Mouse (Mus musculus): Measurements from ENCODE around the gene Aprt. TPM values are rescaled to one million over a fixed set of nuclear protein-coding genes. Genes with fewer than 3 reads are reported as not detected.

The Aprt gene
- total RNA-seq, 2 experiments from 2014 or later, result 132 to 308 TPM

DNA sequence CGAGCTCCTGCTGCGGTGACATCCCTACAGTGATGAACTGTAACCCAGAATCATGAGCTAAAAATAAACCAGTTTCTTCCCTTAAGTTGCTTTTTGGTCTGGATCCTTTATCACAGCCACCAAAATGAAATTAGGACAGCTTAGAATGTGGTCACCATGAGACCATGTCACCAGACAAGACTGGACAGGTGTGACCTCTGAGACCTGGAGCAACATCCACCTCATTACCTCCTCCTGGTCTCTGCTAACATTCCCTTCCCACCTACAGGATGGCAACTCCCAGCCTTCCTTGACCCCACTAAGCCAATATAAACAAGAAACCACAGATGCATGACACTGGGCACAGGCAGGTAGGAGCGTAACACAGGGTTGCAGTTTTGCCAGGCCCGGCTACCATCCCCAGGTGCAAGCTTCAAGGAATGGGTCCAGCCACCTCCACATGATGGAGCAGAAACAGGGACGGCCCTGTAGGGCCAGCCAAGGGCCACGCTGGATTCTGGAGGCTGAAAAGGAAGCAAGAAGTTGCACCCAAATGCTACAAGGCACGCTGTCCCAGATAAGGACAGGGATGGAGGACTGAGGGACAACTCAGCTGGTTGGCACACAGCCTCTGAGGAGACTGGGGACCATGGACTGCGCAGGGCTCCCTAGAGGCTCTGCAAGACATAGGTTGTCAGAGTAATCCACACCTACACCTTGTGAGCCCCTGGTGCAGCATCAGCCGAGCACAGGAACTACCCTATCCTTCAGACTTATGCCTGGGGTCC, 38.2 kb downstream of the Aprt start:
- no peak for ATAC-seq (ENCODE audit: poor library complexity, severe bottlenecking)

DNA sequence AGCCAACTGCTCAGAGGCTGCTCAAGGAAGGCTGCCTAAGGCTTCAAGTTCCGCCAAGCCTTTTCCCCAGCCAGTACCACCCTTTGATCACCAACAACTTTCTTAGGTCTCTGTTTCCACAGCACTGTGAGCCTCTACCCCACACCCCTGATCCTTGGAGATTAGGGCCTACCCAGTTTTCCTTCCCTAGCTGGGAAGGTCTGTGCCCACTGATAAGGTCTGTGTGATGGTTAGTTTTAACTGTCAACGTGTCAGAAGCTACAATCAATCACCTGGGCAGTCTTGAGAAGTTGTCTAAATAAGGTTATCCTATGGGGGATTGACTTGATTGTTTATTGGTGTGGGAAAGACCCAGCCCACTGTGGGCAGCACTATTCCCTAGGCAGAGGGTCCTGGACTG, 38.9 kb downstream of the Aprt start:
- peak; percentile 38; the same call in 1 of the 2 replicates for ATAC-seq (ENCODE audit: poor library complexity, severe bottlenecking)

DNA sequence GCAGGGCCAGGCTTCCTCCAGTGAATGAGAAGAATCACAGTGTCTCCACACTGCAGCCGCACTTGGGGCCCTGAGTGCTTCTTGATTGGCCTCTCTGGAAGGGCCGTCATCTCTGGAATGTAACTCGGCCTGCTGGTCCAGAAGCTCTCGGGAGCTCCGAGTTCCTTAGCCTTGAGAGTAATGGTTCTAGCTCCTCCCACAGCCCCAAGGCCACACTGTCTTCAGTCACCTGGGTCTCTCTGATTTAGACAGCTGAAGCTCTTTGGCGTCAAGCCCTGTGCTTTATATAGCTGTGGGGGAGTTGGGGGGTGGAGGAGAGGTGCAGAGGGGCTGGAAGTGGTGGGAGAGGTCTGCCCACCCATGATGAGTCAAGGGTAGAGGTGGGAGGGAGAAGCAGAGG, 39.7 kb downstream of the Aprt start:
- ATAC-seq (ENCODE audit: poor library complexity, severe bottlenecking), result no peak

DNA sequence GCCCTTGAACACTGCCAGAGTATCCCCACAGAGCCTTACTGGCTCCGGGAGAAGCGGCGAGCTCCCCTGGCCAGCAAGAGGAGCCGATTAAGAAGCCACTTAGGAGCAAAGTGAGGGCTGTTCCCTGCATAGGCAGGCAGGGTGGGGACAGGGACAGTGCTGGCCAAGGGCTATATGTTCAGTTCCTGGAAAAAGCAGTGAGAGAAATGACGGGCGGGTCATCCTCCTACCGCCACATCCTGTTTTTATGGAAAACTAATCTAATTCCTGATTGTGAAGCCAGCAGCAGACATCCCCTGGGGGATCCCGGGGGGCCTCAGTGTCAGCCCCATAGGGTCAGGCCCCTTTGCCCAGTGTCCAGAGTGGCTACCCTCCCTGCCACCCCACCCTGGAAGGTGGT, 45.4 kb downstream of the Aprt start:
- no peak for ATAC-seq (ENCODE audit: poor library complexity, severe bottlenecking)

DNA sequence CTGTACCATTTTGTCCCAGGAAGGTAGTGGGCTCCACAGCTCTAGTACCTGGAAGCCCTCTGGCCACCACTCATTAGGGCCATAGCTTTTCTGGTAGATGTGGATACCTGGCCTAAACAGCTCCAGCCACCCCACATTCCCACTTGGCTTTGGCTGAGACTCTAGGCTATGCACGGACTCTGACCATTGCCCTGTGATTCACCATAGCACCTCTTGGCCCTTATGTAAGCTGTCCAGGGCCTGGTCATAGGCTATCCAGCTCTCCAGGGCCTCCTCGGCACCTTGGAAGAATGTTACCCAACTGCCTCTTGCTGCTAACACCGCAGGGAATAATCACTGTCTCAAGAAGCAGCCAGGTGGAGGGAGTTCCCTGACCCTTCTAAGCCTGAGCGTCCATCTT, 47.5 kb downstream of the Aprt start:
- no peak for ATAC-seq (ENCODE audit: poor library complexity, severe bottlenecking)

DNA sequence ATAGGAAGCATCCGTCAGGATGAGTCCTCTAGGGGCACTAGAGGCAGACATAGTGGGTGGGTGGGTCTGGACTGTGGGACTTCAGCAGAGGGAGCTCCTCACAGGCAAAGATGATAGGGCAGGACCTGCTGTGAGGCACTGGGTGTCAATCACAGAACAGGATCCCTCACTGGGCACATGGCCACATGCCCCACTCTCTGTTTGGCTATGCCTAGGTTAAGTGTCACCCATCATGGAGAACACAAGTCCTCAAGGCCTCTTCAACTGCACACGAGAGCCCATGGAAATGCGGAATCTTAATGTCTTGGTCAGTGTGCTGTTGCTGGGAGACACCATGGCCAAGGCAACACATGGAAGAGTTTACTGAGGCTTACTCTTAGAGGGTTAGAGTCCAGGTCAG, 48.8 kb downstream of the Aprt start:
- ATAC-seq (ENCODE audit: poor library complexity, severe bottlenecking), result no peak

DNA sequence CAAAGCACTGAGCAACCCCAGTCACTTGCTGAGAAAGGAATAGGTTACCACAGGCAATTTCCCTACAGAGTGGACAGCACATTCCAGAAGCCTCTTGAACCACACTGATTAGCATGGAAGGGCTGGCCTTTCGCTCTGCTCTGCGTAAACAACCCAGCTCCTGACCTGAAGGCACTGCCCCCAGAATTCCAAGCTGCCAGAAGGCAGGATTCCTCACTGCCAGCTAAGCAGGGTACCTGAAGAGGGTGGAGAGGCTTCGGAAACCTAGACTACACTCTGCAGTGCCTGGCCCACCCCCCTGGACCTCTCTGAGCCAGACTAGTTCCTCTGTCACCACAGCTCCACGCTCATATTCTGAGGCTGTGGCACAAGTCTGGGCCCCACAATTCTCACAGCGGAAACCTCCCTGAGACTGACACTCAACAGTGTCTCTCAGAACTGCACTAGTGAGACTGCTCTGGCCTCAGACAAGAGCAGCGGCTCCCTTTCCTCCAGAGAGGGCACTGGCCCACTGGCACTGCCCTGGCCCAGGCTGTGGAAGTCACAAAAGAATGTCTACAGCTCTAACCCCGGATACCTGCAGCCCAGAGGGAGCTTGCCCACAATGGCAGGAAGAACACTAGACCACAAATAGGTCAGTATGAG, 50.1 kb downstream of the Aprt start:
- ATAC-seq (ENCODE audit: poor library complexity, severe bottlenecking), result no peak

DNA sequence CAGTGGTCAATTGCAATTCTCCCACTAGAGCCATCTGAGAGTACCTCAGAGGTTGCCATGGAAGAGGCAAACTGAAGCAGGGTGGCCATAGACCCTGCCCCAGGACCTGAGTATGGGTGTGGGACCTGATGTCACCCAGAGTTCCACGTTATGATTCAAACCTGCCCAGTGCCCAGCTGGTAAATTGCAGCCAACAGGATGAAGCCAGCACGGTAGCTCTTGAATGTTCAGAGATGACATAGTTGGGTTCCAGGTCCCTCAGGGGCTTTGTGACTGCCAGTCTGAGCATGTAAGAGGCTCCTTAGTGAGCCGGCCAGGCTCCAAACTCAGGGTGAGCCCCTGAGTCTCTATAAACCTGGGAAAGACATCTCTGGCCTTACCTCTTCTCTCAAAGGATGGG, 50.6 kb downstream of the Aprt start:
- ATAC-seq (ENCODE audit: poor library complexity, severe bottlenecking), result no peak

DNA sequence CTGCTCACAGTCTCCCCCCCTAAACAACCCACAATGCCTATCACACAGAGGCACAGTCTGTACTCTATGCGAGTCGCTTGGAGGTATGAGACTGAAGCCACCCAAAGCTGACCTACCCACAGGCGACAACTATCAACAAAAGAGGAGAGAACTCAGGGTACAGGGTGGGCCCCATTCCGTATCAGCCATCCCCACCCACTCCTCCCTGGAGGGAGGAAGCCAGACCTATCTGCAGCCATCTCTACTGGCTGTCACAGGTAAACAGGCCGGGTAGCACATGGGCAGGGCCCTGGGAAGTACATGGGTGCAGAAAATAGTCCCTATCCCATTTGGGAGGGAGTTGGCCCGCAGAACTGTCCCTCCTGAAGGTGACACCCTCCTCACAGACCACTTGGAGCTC, 51.7 kb downstream of the Aprt start:
- no peak for ATAC-seq (ENCODE audit: poor library complexity, severe bottlenecking)

Other genes with a start within 250 kb of the Aprt start
- gene Trhr2, start 216.2 kb downstream of the Aprt start, total RNA-seq (2015), result not detected in 2 replicates
- not detected in 2 replicates for gene Trhr2, start 216.2 kb downstream of the Aprt start, total RNA-seq (2017)
- gene Zc3h18, start 200.3 kb downstream of the Aprt start, total RNA-seq (2015), result 19.6 and 22.0 TPM in 2 replicates
- 50.2 and 63.1 TPM in 2 replicates for gene Zc3h18, start 200.3 kb downstream of the Aprt start, total RNA-seq (2017)
- not detected in 2 replicates for gene Il17c, start 154.9 kb downstream of the Aprt start, total RNA-seq (2015)
- not detected in 2 replicates for gene Il17c, start 154.9 kb downstream of the Aprt start, total RNA-seq (2017)
- gene Cyba, start 144.0 kb downstream of the Aprt start, total RNA-seq (2015), result 547 and 634 TPM in 2 replicates
- gene Cyba, start 144.0 kb downstream of the Aprt start, total RNA-seq (2017), result 285 and 337 TPM in 2 replicates
- 9.8 and 10.3 TPM in 2 replicates for gene Mvd, start 133.5 kb downstream of the Aprt start, total RNA-seq (2015)
- gene Mvd, start 133.5 kb downstream of the Aprt start, total RNA-seq (2017), result 15.2 and 15.6 TPM in 2 replicates
- gene Snai3, start 116.2 kb downstream of the Aprt start, total RNA-seq (2015), result 0.09 and 0.25 TPM in 2 replicates
- not detected in 2 replicates for gene Snai3, start 116.2 kb downstream of the Aprt start, total RNA-seq (2017)
- 42.0 and 48.6 TPM in 2 replicates for gene Rnf166, start 100.8 kb downstream of the Aprt start, total RNA-seq (2015)
- 50.8 and 59.5 TPM in 2 replicates for gene Rnf166, start 100.8 kb downstream of the Aprt start, total RNA-seq (2017)
- gene Ctu2, start 100.8 kb downstream of the Aprt start, total RNA-seq (2015), result 13.5 and 16.2 TPM in 2 replicates
- gene Ctu2, start 100.8 kb downstream of the Aprt start, total RNA-seq (2017), result 4.7 and 7.7 TPM in 2 replicates
- 27.4 and 34.6 TPM in 2 replicates for gene Piezo1, start 25.6 kb downstream of the Aprt start, total RNA-seq (2015)
- gene Piezo1, start 25.6 kb downstream of the Aprt start, total RNA-seq (2017), result 30.0 and 35.9 TPM in 2 replicates
- 41.7 and 41.9 TPM in 2 replicates for gene Cdt1, start 8.9 kb downstream of the Aprt start, total RNA-seq (2015)
- 28.4 and 34.1 TPM in 2 replicates for gene Cdt1, start 8.9 kb downstream of the Aprt start, total RNA-seq (2017)
- 52.6 and 53.0 TPM in 2 replicates for gene Galns, start 34.6 kb upstream of the Aprt start, total RNA-seq (2015)
- gene Galns, start 34.6 kb upstream of the Aprt start, total RNA-seq (2017), result 57.5 and 63.1 TPM in 2 replicates
- 85.8 and 88.2 TPM in 2 replicates for gene Trappc2l, start 34.7 kb upstream of the Aprt start, total RNA-seq (2015)
- 33.0 and 37.6 TPM in 2 replicates for gene Trappc2l, start 34.7 kb upstream of the Aprt start, total RNA-seq (2017)
- gene Pabpn1l, start 45.8 kb upstream of the Aprt start, total RNA-seq (2015), result 0.27 TPM in 1 of 2 replicates, not detected in the other
- not detected in 2 replicates for gene Pabpn1l, start 45.8 kb upstream of the Aprt start, total RNA-seq (2017)
- gene Cbfa2t3, start 122.2 kb upstream of the Aprt start, total RNA-seq (2015), result 29.5 and 30.0 TPM in 2 replicates
- gene Cbfa2t3, start 122.2 kb upstream of the Aprt start, total RNA-seq (2017), result 25.1 and 26.5 TPM in 2 replicates
- 4.3 and 5.0 TPM in 2 replicates for gene Acsf3, start 198.6 kb upstream of the Aprt start, total RNA-seq (2015)
- 3.9 and 5.9 TPM in 2 replicates for gene Acsf3, start 198.6 kb upstream of the Aprt start, total RNA-seq (2017)

All from megakaryocyte, adult 5-6 weeks (primary cell).